Mouse (Mus musculus): ENCODE results near the gene Poll. TPM values are rescaled to one million over a fixed set of nuclear protein-coding genes. Genes with fewer than 3 reads are reported as not detected.

Gene Poll
- polyA plus RNA-seq, 1 experiment from 2014 or later: 14.7 TPM

DNA sequence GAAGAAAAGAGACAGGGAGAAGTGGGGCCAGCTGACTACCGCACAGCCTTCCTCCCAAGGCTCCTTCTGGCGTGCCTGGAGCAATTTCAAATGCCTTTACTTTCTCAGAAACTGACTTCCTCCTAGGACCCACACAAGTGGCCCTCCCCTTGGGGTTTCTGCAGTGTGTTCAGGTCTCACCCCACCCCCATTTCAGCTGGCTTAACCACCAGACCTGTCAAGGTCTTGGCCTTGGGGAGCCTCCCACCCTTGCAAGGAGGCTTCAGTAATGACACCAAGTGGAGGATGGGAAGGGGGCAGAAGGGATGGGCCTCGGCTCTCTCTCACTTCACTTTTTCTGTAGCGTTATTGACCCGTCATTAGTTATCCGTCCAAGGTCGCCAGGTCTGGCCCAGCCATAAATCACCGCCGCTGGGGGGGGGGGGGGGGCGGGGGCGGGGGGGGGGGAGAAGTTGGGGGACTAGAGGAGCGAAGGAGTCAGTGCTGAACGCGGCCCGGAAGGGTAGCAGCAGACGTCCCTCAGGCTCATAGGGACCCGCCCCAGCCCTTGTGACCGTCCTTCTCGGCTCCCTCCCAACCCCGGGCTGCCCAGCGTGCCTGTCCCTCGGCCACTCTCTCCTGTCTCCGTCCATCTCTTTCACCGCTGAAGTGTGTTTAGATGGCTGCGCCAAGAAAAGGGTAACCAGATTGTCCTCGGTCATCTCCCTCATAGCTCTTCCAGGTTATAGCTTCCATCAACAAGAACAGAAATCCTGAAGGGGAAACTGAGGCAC lies 16.0 kb downstream of the Poll start:
- Histone ChIP-seq H3K27ac (ENCODE audit: low read length) (no peak overlapping the region), H3K9me3 (ENCODE audit: control insufficient read depth, low read length) (no peaks in the 10 kb centered on the region), H3K4me2 (ENCODE audit: low read depth, low read length) (peak overlapping the region; percentile 95), H3K36me3 (ENCODE audit: control insufficient read depth, insufficient read depth, low read length) (no peaks in the 10 kb centered on the region), H3K4me1 (ENCODE audit: control insufficient read depth, insufficient read depth, low read length) (peaks cover 18% of the 10 kb centered on the region), H3K4me3 (ENCODE audit: low read length) (peak overlapping the region; percentile 49), H3K27me3 (replicated peaks; ENCODE audit: control insufficient read depth, insufficient read depth, low read length) (peaks cover 15% of the 10 kb centered on the region), H3K9ac (ENCODE audit: low read depth, low read length) (peak overlapping the region; percentile 62)
- WGBS: 2% methylated on average over 18 of the region's 26 CpGs
- ATAC-seq: peak; percentile 49

DNA sequence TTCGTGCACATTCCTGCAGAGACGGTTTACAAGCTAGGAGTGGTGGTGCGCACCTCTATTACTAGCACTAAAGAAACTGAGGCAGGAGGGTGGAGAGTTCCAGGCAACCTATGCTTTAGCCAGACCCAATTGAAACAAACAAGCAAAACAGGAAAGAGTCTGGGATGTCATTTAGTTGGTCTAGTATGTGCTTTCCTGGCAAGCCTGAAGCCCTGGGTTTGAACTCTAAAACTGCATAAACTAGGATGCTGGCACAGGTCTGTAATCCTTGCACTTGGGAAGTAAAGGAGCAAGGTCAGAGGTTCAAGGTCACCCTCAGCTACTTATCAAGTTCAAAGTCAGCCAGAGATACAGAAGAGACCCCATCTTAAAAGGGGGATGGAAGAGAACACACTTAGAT lies 18.3 kb downstream of the Poll start:
- Histone ChIP-seq H3K4me2 (ENCODE audit: low read depth, low read length) (peak overlapping the region; percentile 83; the same call in 1 of the 2 replicates), H3K9me3 (ENCODE audit: control insufficient read depth, low read length) (no peaks in the 10 kb centered on the region), H3K27ac (ENCODE audit: low read length) (no peak overlapping the region), H3K4me3 (ENCODE audit: low read length) (peak overlapping the region; percentile 47; the same call in 1 of the 2 replicates), H3K36me3 (ENCODE audit: control insufficient read depth, insufficient read depth, low read length) (no peaks in the 10 kb centered on the region), H3K27me3 (replicated peaks; ENCODE audit: control insufficient read depth, insufficient read depth, low read length) (peaks cover 15% of the 10 kb centered on the region), H3K9ac (ENCODE audit: low read depth, low read length) (no peak overlapping the region), H3K4me1 (ENCODE audit: control insufficient read depth, insufficient read depth, low read length) (peaks cover 18% of the 10 kb centered on the region)
- no peak for ATAC-seq
- WGBS: 19% methylated on average over 3 of the region's 3 CpGs

- peak overlapping the region; percentile 47 for H3K4me3 ChIP-seq (ENCODE audit: low read length)
- peak overlapping the region; percentile 56 for H3K9ac ChIP-seq (ENCODE audit: low read depth, low read length)
- no peaks in the 10 kb centered on the region for H3K36me3 ChIP-seq (ENCODE audit: control insufficient read depth, insufficient read depth, low read length)
- H3K9me3 ChIP-seq (ENCODE audit: control insufficient read depth, low read length): no peaks in the 10 kb centered on the region
- peak overlapping the region; percentile 83 for H3K4me2 ChIP-seq (ENCODE audit: low read depth, low read length)
- H3K27ac ChIP-seq (ENCODE audit: low read length): no peak overlapping the region
- WGBS: under 1% methylated on average over 51 of the region's 58 CpGs
- ATAC-seq: peak; percentile 42
- H3K27me3 ChIP-seq (replicated peaks; ENCODE audit: control insufficient read depth, insufficient read depth, low read length): peaks cover 15% of the 10 kb centered on the region
- H3K4me1 ChIP-seq (ENCODE audit: control insufficient read depth, insufficient read depth, low read length): peaks cover 18% of the 10 kb centered on the region
Observed at GRCm38 (mm10) chr19:45541409-45542041, 18.8 kb downstream of the Poll start.

- H3K4me2 ChIP-seq (ENCODE audit: low read depth, low read length): peak overlapping the region; percentile 83
- WGBS: 25% methylated on average over 8 of the region's 8 CpGs
- no peaks in the 10 kb centered on the region for H3K36me3 ChIP-seq (ENCODE audit: control insufficient read depth, insufficient read depth, low read length)
- H3K27ac ChIP-seq (ENCODE audit: low read length): no peak overlapping the region
- ATAC-seq: no peak
- peak overlapping the region; percentile 47; the same call in 1 of the 2 replicates for H3K4me3 ChIP-seq (ENCODE audit: low read length)
- peaks cover 18% of the 10 kb centered on the region for H3K4me1 ChIP-seq (ENCODE audit: control insufficient read depth, insufficient read depth, low read length)
- peaks cover 15% of the 10 kb centered on the region; the same call in 1 of the 2 replicates for H3K27me3 ChIP-seq (replicated peaks; ENCODE audit: control insufficient read depth, insufficient read depth, low read length)
- H3K9ac ChIP-seq (ENCODE audit: low read depth, low read length): 0 out of 2 replicates have a peak overlapping the region, but pooled peaks have one; percentile 56
- no peaks in the 10 kb centered on the region for H3K9me3 ChIP-seq (ENCODE audit: control insufficient read depth, low read length)
Observed at GRCm38 (mm10) chr19:45540657-45541408, 19.5 kb downstream of the Poll start.

- no peak overlapping the region for H3K4me3 ChIP-seq (ENCODE audit: low read length)
- H3K4me1 ChIP-seq (ENCODE audit: control insufficient read depth, insufficient read depth, low read length): peaks cover 10% of the 10 kb centered on the region; the same call in 1 of the 2 replicates
- H3K36me3 ChIP-seq (ENCODE audit: control insufficient read depth, insufficient read depth, low read length): no peaks in the 10 kb centered on the region
- no peak overlapping the region for H3K27ac ChIP-seq (ENCODE audit: low read length)
- no peak for ATAC-seq
- 48% methylated on average over 1 of the region's 1 CpGs for WGBS
- H3K9ac ChIP-seq (ENCODE audit: low read depth, low read length): no peak overlapping the region
- H3K27me3 ChIP-seq (replicated peaks; ENCODE audit: control insufficient read depth, insufficient read depth, low read length): peaks cover 15% of the 10 kb centered on the region; the same call in 1 of the 2 replicates
- H3K4me2 ChIP-seq (ENCODE audit: low read depth, low read length): no peak overlapping the region
- H3K9me3 ChIP-seq (ENCODE audit: control insufficient read depth, low read length): no peaks in the 10 kb centered on the region
Observed at GRCm38 (mm10) chr19:45537505-45537904, 22.8 kb downstream of the Poll start.

GRCm38 (mm10) chr19:45535929-45536328 lies 24.4 kb downstream of the Poll start:
- H3K27ac ChIP-seq (ENCODE audit: low read length): no peak overlapping the region
- ATAC-seq: no peak
- no peaks in the 10 kb centered on the region for H3K9me3 ChIP-seq (ENCODE audit: control insufficient read depth, low read length)
- H3K4me1 ChIP-seq (ENCODE audit: control insufficient read depth, insufficient read depth, low read length): peaks cover 1% of the 10 kb centered on the region; the same call in 1 of the 2 replicates
- no peaks in the 10 kb centered on the region for H3K36me3 ChIP-seq (ENCODE audit: control insufficient read depth, insufficient read depth, low read length)
- H3K9ac ChIP-seq (ENCODE audit: low read depth, low read length): no peak overlapping the region
- H3K4me2 ChIP-seq (ENCODE audit: low read depth, low read length): no peak overlapping the region
- H3K4me3 ChIP-seq (ENCODE audit: low read length): no peak overlapping the region
- 52% methylated on average over 6 of the region's 6 CpGs for WGBS
- peaks cover 4% of the 10 kb centered on the region; the same call in 1 of the 2 replicates for H3K27me3 ChIP-seq (replicated peaks; ENCODE audit: control insufficient read depth, insufficient read depth, low read length)

GRCm38 (mm10) chr19:45535214-45535735 lies 25.1 kb downstream of the Poll start:
- no peak for ATAC-seq
- Histone ChIP-seq H3K9ac (ENCODE audit: low read depth, low read length) (no peak overlapping the region), H3K9me3 (ENCODE audit: control insufficient read depth, low read length) (no peaks in the 10 kb centered on the region), H3K4me1 (ENCODE audit: control insufficient read depth, insufficient read depth, low read length) (no peaks in the 10 kb centered on the region), H3K4me2 (ENCODE audit: low read depth, low read length) (no peak overlapping the region), H3K4me3 (ENCODE audit: low read length) (no peak overlapping the region), H3K27me3 (replicated peaks; ENCODE audit: control insufficient read depth, insufficient read depth, low read length) (no peaks in the 10 kb centered on the region; the same call in 1 of the 2 replicates), H3K36me3 (ENCODE audit: control insufficient read depth, insufficient read depth, low read length) (no peaks in the 10 kb centered on the region), H3K27ac (ENCODE audit: low read length) (no peak overlapping the region)
- 56% methylated on average over 8 of the region's 8 CpGs for WGBS

DNA sequence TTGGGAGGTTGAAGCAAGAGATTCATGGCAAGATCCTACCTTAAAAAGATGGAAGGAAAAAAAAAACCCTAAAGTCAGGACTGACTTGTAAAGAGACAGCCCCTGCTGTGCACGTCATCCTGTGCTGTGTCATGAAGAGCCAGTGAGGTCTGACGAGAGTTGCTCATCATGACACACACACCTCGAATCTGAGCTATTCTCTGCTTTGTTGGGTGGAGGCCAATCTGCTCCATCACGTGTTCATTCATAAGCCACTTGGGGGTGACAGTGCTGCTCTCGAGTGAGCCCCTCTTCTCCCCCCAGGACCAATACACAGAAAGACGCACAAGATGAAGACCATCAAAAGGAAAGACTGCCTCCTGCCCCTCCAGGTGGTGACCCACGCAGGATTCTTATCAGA lies 26.7 kb downstream of the Poll start:
- ATAC-seq: no peak
- Histone ChIP-seq H3K9me3 (ENCODE audit: control insufficient read depth, low read length) (no peaks in the 10 kb centered on the region), H3K27me3 (replicated peaks; ENCODE audit: control insufficient read depth, insufficient read depth, low read length) (no peaks in the 10 kb centered on the region), H3K9ac (ENCODE audit: low read depth, low read length) (no peak overlapping the region), H3K4me3 (ENCODE audit: low read length) (no peak overlapping the region), H3K27ac (ENCODE audit: low read length) (no peak overlapping the region), H3K4me2 (ENCODE audit: low read depth, low read length) (no peak overlapping the region), H3K4me1 (ENCODE audit: control insufficient read depth, insufficient read depth, low read length) (0 out of 2 replicates have a peak, but pooled peaks cover 2% of the 10 kb centered on the region), H3K36me3 (ENCODE audit: control insufficient read depth, insufficient read depth, low read length) (no peaks in the 10 kb centered on the region)
- WGBS: 69% methylated on average over 7 of the region's 7 CpGs

DNA sequence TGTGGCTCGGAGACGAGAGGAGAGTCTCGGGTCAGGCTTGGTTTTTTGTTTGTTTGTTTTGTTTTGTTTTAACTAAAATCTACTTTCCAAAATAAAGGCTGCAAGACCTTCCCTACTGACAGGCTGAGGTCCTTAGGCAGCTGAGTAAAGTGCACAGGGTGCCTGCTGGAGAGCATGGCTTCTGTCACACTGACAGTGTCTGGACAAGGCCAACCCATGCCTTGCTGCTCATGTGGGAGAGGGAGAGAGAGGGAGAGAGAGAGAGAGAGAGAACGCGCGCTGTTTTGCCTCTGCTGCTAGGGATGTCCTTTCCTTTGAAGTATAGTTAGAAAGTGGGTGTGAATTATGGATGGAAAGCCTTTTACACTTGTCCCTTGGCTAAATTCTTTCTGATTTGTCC lies 28.8 kb downstream of the Poll start:
- Histone ChIP-seq H3K4me1 (ENCODE audit: control insufficient read depth, insufficient read depth, low read length) (0 out of 2 replicates have a peak, but pooled peaks cover 2% of the 10 kb centered on the region), H3K27me3 (replicated peaks; ENCODE audit: control insufficient read depth, insufficient read depth, low read length) (no peaks in the 10 kb centered on the region), H3K9ac (ENCODE audit: low read depth, low read length) (no peak overlapping the region), H3K4me3 (ENCODE audit: low read length) (no peak overlapping the region), H3K27ac (ENCODE audit: low read length) (no peak overlapping the region), H3K36me3 (ENCODE audit: control insufficient read depth, insufficient read depth, low read length) (peaks cover 3% of the 10 kb centered on the region; the same call in 1 of the 2 replicates), H3K9me3 (ENCODE audit: control insufficient read depth, low read length) (no peaks in the 10 kb centered on the region), H3K4me2 (ENCODE audit: low read depth, low read length) (no peak overlapping the region)
- WGBS: 59% methylated on average over 6 of the region's 6 CpGs
- ATAC-seq: no peak

All from intestine, embryonic 16.5 days (tissue).